Mouse (Mus musculus) spleen, postnatal 14 days (tissue): Measurements from ENCODE around the gene Farp1.
"Not testable (repeated sequence)": the region's sequence is repeated elsewhere in the genome, so short reads cannot be mapped to it uniquely, and the experiment has no call there.

Experiments
- DNase-seq, 2 experiments: peaks; one replicate each; pipeline ENCODE4 v3.0.0; 2021 to 2022; ENCODE audit warnings: low spot score in 2 of 2

The Farp1 gene

DNA sequence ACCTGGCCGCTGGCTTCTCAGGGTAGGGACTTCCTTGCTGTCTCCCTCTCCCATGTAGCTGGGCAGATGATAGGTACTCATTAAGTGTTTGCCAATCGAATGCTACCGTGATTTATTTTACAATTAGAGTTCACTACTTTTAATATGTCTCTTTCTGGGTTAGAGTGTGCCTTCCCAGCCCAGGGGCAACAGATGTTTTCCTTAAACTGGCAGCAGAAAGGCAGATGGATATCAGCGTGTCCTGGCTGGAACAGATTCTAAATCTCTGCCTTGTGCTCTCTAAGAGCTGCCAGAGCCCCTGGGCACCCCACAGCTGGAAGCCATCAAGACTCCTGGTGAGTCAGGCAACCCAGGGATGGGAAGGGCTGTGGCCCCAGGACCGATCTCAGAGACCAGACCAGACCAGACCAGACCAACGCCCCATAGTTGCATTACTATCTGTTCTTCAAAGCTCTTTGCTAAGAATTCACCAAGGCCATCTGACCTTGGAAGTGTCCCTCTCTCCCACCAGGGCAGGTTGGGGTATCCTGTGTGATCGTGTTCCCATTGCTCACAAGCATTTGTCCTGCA is 69.8 kb downstream of the Farp1 start:
- DNase-seq, result no peak

DNA sequence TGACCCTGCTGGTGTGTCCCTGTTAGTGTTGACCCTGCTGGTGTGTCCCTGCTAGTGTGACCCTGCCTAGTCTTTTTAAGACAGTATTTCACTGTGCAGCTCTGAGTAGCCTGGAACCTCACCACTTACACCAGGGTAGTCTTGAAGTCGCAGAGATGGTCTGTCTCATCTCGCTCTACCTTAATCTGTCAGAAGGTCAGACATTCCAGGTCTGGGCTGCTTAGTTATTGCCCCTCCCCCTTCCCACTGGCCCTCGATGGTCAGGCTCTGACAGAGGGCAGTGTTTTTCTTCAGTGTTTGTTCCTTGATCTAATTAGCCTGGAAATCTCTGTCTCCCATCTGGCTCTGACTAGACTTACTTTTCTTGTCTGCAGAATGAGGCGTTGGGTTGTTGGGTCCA is 71.9 kb downstream of the Farp1 start:
- no peak for DNase-seq

DNA sequence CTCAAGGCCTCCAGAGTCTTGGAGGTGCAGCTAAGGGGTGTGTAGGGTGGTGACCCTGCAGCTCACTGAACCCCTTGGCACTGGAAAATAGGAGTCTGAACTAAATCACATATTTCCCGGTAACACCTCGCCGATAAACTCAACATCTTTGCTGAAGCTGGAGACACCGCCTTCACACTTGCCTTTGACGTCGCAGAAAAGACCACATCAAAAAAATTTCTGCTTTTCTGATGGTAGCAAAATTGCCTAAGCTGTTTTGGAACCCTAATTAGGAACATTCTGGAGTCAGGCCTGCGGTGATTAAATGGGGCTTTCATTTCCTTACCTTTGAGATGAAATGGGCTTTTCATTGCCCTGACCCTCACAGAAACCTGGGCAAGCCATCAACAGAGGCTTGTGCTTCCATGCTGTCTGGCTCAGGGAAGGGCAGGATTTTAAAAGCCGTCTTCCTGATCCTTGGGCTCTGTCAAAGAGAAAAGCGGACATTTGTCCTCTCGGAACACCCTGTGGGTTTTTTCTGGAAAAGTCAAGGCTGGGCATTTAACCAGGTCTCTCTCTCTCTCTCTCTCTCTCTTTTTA is 72.8 kb downstream of the Farp1 start:
- DNase-seq, result no peak

DNA sequence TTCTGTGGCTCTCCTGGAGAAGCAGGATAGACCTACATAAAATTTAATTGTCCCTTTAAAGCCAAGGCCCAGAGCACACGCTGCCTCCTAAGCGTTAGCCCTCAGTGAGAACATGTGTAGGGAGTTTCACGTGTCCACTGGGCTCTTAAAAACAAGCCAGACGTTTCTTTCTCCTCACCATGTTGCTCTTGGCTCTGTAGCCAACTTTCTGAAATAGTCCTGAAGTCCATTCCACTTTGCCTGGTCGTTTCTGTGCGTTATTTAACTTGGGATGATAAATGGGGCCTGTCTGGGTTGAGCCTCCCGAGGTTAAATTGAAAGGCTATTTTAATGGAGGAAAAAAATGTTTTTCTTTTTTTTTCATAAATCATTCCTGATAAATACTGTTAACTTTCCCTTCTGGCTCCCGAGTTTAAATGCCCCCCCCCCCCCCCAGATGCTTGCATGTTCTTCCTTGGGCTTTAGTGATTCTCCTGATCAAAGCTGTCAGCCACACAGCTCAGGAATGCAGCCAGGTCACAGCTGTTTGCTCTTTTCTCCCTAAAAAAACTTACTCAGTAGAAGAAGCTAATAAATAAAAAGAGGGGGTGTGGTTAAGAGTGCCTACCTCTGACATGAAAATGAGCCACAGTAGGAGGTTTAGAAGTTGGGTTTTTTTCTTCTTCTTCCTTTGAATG is 73.6 kb downstream of the Farp1 start:
- DNase-seq, result no peak

DNA sequence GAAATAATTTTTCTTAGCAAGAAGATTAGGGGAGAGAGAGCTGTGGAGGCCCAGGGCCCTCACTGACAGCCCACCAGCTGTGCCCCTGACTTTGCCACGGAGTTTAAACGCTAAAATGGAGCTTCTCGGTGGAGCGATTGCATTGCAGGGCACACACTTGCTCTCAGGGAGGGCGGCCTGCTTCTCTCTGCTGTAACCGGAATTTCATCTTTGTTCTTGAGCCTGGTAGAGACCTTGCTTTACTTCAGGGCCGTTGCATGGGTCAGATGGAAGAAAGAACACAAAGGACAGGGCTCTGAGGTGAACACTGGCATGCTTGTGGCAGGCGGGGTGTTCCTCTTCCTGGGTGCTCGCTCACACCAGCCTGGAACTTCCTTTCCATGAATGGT is 74.1 kb downstream of the Farp1 start:
- no peak for DNase-seq

DNA sequence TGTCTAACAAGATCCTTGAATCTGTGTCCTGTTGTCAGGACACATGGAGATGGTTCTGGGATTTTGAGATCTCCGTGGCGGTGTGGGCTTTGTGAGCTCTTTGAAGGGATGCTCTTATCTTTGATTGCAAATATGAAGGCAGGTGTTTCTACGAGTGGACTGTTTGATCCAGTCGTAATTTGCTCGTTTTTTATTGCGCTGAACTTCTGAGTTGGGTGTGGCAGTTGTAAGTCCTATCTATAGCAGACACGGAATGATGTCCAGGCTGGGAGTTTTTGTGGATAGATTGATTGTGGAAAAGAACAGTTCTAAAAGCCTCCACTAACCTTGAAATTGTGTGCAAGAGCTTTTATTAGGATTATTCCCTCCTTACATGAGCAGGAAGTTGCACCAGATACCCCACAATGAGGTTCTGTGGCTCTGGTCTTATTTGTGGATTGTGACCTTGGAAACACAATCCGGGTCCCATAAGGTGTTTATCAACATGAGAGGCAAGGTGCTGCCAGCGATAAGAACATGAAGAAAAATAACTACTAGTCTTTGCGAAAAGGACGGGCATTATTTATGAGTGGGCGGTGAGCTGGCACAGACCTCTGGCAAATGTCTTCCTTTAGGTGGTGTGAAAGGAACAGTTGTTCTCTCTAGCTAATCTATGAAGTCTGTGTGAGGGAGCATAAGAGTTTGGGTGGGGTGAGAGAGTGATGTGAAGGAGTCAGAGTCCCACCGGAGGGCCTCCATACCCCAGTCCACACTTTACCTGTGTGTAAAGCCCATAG is 75.7 kb downstream of the Farp1 start:
- no peak for DNase-seq

DNA sequence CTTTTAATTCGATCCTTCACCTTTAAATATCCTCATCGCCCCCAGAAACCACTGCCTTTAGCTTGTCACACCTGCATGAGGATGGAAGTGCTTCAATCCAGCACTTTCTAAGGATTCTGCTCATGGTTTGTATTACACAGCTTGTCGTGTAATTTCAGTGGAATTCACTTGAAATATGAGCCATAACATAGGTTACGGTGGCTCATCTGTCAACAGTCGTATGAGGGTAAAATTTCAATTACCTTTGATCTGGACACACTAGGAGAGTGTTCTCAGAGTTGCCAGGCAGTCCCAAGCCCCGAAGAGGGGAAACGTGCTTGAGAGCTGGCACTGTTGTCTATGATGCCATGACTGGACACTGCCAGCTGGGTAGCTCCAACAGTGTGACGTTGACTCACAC is 77.1 kb downstream of the Farp1 start:
- no peak for DNase-seq

DNA sequence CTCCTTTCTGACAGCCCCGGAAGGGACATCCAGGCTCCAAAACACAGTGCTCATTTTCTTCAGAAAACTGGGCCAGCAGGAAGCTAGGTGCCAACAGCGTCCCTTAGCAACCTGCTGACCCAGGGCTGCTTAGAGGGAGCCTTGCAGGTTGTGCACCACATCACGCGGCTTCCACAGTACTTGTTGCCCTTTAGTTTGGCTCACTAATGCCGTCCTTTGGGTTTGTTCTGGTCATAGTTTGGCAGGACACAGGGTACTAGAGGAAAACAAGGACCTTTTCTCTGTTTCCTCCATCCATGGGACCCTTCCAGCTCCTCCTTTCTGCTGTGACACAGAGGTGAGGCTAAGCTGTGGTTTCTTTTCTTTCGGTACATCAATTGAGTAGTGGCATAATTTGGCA is 78.8 kb downstream of the Farp1 start:
- DNase-seq, result no peak

DNA sequence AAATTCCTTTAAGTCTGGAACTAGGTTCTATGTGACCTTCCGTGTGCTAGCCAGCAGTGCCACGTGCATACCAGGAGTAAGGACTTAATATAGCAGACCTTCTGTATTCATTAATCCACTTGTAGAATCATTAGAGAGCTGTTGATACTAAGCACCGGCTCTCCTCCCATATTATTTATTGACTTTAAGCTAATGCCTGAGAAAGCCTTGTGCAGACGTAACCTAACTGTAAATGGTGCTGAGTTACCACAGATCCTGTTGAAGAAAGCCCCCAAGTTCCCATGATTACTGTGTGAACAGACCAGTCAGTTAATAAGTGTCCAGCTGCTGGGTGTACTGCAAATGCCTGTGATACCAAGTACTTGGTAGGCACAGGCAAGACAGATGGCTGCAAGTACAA is 81.7 kb downstream of the Farp1 start:
- no peak for DNase-seq

DNA sequence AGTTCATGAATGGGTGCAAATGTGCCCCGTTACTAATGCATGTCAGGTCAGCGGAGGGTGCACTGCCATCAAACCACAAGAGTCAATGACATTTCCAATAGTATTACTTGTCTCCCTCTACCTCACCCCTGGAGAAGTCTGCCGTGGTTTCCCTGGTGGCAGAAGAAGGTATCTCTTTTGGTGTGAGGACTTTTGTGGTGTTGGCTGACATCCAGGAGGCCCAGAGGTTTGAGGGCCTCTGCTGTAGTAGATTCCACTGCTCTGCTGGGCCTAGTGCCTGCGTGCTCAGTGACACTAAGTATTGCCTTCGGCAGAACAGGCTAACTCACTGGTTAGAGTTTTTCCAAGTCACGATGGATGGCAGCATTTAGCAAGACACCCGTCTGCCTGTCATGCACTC is 83.9 kb downstream of the Farp1 start:
- no peak for DNase-seq

DNA sequence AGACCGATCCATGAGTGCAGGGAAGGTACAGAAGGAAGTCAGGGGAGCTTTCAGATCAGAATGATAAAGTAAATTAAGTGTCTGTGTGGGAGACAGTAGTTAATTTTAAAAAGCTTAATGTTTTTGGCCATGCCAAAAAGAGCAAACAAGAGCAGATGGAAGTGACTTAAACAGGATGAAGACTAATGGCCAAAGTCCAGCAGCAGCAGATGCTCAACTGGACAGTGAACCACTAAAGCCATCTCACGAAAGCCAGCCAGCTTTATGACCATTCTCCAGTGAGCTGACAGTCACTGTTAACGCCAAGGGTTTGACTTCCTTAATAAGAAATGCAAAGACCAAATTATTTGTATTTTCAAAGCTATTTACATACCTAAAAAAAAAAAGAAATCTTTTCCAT is 86.7 kb downstream of the Farp1 start:
- no peak for DNase-seq

DNA sequence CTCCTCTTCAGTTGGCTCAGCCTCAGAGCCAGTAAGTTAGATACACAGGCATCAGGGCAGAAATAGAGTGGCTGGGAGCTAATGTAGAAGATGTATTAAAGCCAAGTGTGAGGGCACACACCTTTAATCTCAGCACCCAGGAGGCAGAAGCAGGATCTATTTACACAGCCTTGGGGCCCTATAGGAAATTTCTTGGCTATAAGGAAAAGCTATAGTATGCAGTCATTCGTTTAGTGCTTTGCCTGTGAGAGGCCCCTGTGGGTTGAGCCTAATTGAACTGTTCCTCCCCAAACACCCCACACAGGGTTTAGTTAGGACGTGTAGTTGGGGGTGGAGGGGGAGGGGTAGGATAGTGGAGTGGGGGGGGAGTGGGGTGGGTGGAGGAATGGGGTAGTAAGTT is 87.9 kb downstream of the Farp1 start:
- DNase-seq, result no peak

DNA sequence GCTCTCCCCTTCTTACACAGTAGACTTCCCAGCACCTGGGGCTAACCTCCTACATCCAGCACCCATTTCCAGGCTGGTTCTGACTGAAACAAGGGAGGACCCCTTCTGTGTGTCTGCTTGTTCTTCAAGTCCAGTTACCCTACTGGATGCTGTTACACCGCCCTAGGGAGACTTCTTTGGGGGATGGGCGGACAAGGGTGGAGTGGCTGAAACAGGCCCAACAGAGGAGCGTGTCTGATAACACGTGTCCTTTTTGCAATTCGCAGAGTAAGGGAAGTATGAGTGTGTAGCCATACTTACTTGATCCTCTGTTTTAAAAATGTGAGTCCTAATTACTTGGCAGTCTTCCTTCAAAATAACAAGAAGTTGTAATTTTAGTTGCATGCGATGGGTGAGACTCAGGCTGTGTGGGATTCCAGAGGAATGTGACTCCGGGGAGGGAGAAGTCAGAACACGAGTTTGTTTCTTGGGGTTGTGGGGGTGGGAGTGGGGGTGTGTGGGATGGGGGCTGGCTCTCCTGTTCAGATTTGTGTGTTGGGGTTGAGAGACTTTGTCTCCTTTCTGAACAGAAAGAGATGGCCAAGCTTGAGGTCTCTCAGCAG is 89.5 kb downstream of the Farp1 start:
- no peak for DNase-seq

DNA sequence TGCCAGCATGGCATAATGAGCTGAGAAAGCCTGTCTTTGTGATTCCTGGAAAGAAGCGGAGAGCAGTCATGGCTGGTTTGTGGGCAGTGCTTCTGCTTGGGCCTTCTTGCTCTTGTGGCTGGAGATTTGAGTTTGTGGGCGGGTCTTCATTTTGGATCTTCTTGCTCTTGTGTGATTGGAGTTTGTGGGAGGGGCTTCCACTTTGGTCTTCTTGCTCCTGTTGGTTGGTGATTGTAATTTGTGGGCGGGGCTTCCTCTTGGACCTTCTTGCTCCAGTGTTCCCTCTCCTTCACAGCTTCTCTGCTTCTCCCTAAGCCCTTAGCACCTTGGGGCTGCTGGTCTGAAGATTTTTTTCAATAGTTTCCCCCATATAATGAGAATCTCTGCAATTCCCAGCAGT is 90.7 kb downstream of the Farp1 start:
- DNase-seq, result no peak

DNA sequence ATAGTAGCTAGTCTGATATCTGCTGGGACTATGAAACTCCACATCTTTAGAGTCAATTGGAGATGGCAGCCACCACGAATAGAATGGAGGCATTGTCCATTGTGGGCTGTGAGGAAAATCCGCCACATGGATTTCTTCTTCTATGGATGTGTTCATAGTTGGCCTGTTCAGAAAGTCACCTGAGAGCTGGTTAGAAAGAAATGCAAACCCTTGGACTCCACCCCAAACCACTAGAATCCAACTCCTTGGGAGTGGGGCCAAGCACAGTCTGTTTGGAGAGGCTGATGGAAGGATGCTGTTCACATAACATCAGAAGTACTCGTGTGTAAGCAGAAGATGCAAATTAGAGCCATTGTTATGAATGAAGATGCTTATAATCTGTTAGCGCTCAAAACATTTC is 91.3 kb downstream of the Farp1 start:
- DNase-seq, result no peak

DNA sequence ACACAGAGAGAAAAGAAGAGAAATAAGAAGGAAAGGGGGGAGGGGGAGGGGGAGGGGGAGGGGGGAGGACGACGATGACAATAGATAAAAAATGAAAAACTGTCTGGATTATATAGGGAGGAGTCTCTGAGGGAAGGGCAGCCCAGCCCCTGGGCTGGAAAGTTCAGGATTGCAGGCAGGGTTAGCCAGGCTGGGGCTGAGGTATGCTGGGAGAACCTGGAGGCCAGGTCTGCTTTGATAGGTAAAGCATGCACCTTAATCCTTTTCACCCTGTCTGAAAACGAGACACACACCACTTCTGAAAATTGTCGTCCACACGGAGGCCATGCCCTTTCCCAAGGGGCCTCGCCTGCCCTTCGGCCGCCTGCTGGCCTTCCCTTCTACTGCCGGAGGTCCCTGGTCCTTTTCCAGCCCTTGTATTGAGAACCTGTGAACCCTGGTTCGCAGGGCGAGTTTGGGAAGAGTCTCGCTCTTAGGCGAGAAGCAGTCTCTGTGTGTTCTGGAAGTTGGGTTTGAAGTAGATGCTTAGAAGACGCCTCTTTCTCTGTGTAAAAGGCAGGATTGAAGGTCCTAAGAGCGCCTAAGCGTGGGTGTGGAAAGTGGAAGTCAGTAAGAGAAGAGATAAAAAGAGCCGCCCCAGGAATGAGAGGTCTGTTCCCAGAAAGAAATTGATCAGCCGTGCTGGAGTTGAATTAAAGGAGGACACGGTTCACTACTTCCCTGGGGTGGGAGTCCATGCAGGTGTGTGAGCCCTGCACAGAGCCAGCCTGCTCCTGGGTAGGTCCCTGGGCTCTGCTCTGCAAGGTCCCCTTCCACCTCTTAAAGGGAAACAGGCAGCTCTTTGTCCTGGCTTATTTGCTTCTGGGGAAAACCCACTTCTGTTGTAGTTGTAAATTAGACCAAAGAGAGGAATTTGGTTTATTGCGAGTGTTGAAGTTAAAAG is 94.1 kb downstream of the Farp1 start:
- DNase-seq, result no peak

DNA sequence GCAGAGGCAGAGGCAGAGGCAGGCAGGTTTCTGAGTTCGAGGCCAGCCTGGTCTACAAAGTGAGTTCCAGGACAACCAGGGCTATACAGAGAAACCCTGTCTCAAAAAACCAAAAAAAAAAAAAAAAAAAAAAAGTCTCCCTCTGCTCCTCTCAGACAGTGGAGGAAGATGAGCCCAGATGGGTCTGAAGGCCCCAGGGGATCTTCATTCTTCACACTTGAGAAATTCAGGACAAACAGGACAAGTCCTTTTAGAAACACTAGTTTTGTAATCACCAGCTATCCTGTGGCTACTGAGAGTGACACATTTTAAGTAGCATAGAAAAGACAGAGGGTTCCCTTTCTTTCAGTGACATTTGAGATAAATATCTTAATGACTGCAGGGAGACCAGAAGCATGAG is 95.4 kb downstream of the Farp1 start:
- not testable (repeated sequence) for DNase-seq

DNA sequence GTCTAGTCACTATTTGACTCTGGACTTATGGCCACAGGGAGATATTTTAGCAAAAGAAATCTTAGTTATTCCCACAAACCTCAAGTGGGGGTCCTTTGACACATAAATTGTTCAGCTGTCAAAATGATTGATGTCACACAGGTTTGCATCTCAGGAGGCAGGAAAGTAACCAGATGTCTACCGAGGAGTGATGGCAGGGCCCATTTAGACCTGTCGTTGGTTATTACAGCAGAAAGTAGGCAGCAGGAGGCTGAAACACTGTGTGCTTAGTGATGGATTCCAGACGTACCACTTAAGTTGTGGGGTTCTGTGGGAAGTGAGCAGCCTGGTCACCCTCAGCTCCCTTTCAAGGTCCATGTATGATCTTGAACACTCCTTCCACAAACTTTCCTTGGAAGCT is 99.4 kb downstream of the Farp1 start:
- no peak for DNase-seq

DNA sequence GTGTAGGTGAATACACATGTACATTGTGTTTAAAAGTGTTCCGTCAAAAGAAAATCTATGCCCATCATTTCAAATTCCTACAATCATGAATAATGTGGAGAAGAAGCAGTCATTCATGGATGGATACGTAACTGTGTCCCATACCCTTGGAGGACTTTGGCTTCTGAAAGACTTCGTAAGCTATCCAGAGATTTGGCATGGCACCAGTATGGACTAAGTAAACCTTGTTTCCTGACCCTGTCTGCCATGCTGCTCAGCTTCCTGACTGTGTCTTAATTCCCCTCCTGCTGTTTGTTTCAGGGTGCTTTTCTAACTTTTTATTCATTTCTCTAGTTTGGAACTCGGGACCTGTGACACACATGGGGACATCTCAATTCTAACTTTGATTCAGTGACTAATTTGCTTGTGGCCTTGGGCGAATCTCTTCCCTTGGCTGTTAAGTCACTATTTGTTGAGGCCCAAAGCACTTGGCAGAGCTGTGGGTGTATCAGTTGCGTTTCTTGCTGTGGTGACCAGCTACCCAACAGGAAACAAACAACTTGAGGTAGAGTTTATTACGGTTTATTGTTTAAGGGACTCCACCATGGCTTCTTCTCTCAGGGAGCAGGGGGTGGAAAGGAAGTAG is 108.9 kb downstream of the Farp1 start:
- DNase-seq, result no peak

DNA sequence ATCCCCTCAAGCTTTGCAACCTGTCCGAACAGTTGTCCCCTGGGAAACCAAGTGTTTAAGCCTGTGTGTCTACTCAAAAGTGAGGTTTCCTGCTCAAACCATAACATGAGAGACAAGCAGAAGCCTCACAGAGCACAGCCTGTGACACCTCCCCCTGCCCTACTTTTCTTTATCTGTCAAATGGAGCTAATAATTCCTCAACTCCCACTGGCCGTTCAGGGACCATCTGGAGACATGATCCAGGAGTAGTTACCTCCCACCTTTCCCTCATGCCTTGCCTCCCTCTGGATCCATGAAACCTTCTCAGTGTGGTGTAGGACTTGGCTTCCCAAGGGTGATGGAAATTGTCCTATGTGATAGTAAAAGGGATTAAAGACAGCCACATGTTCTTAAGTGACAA is 109.5 kb downstream of the Farp1 start:
- no peak for DNase-seq

DNA sequence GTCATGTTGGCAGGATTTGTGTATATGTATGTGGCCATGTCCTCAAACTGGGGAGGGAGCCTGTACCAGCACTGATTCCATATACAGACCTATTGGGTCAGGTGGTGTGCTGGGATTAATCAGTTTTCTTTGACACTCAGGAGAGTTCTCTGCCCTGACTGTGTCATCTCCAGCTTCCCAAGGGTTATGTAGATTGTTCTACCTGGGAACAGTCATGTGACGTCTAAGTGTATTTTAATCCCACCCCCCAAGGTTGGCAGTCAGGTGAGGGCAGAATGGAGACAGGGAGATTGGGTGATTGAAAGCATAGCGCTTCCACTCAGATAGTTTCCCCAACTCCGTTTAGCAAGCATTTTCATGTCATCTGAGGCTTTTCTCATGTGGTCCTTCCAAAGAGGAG is 110.3 kb downstream of the Farp1 start:
- DNase-seq, result no peak
